Mouse (Mus musculus): ENCODE data around the gene A1bg. TPM values are rescaled to one million over a fixed set of nuclear protein-coding genes. Genes with fewer than 3 reads are reported as not detected.

Gene A1bg
- total and polyA plus RNA-seq, 3 experiments: not detected

DNA sequence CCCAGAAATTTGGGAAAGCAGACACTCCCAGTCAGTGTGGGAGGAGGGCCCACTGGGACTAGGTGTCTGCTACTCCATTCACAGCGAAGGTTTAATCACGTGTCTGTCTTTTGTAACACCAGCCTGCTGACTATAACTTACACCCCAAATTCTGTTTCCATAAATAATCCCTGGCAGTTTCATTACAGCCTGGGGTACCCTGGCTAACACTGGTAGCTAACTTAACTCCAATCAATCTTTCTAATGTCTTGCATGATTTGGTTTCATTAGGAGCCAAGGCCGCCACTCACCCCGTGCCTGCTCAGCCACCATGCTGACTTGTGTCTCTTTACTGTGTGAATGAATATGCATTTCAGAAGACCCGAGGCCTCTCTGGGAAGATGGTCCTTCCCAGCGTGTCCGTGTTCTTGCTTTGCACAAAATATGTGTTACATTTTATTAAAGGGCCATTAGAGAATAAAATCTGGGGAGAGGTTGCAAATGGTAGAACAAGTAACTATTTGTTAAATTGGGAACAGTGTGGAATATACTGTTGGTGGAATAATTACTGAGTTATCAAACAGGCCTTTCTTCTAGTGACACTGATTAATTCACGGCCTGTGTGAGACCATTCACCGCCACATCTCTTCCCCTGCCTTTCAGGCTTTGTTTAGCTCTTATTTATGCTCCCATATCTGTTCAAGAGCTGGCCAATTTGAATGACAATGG lies 45.2 kb upstream of the A1bg start:
- H3K4me3 ChIP-seq (replicated peaks in 1 of 3; ENCODE audit: low read depth in 2 of 3, low read length in 2 of 3, poor library complexity in 1 of 3): no peak overlapping the region
- H3K4me1 ChIP-seq (ENCODE audit: control insufficient read depth in 1 of 2, insufficient read depth in 2 of 2): peaks cover 0 to 4% of the 10 kb centered on the region in 2 experiments; a peak in 1 of 4 replicates
- no peaks in the 10 kb centered on the region for H3K9me3 ChIP-seq (replicated peaks; ENCODE audit: low read length)
- no peaks in the 10 kb centered on the region for H3K79me2 ChIP-seq (replicated peaks; ENCODE audit: control insufficient read depth, extremely low read depth, insufficient read depth, poor library complexity, severe bottlenecking)
- no peak overlapping the region for H3K27ac ChIP-seq (ENCODE audit: insufficient read depth, low read depth)
- no peak overlapping the region for H3K4me2 ChIP-seq (ENCODE audit: insufficient read depth, low read depth, poor library complexity, severe bottlenecking)
- dilution Hi-C loops (cut with MboI; ENCODE audit: extremely low pct_ligation_motif_present, extremely low pct_unique_long_range_greater_than_20kb, low sequenced_read_pairs) (no loop called here), in situ Hi-C loops (cut with MboI; ENCODE audit: low pct_ligation_motif_present, low pct_unique_long_range_greater_than_20kb, low sequenced_read_pairs) (no loop called here)
- no peak for DNase-seq (ENCODE audit: extremely low read depth)
- H3K9ac ChIP-seq (ENCODE audit: insufficient read depth, low read depth): no peak overlapping the region
- TF ChIP-seq CTCF (conservative IDR thresholded peaks at IDR 0.05 in 1 of 2, IDR thresholded peaks at IDR 0.05 in 1 of 2; ENCODE audit: low read depth in 2 of 2, low read length in 2 of 2) (no peak), ELF1 (IDR thresholded peaks at IDR 0.05; ENCODE audit: low read depth, low read length) (no peak), SIN3A (IDR thresholded peaks at IDR 0.05; ENCODE audit: low read length) (no peak), ZKSCAN1 (IDR thresholded peaks at IDR 0.05; ENCODE audit: borderline replicate concordance, low read depth, low read length) (no peak), TBP (conservative IDR thresholded peaks at IDR 0.05; ENCODE audit: low read depth, low read length) (no peak), JUN (IDR thresholded peaks at IDR 0.05; ENCODE audit: insufficient read depth, low read depth, low read length) (no peak), USF1 (IDR thresholded peaks at IDR 0.05; ENCODE audit: low read depth, low read length) (no peak), PAX5 (IDR thresholded peaks at IDR 0.05; ENCODE audit: low read length) (no peak), RAD21 (IDR thresholded peaks at IDR 0.05; ENCODE audit: low read depth, low read length) (no peak), POLR2AphosphoS2 (IDR thresholded peaks at IDR 0.05; ENCODE audit: low read depth, low read length) (no peak), ZC3H11A (IDR thresholded peaks at IDR 0.05; ENCODE audit: low read depth, low read length) (no peak), CHD2 (IDR thresholded peaks at IDR 0.05; ENCODE audit: low read length) (no peak), MYC (IDR thresholded peaks at IDR 0.05; ENCODE audit: low read depth, low read length) (no peak), ZNF384 (IDR thresholded peaks at IDR 0.05; ENCODE audit: low read depth, low read length) (no peak)
- H3K36me3 ChIP-seq (replicated peaks in 1 of 2; ENCODE audit: control insufficient read depth in 1 of 2, insufficient read depth in 1 of 2, low read length in 1 of 2): no peaks in the 10 kb centered on the region
- no peaks in the 10 kb centered on the region for H3K27me3 ChIP-seq (replicated peaks)

DNA sequence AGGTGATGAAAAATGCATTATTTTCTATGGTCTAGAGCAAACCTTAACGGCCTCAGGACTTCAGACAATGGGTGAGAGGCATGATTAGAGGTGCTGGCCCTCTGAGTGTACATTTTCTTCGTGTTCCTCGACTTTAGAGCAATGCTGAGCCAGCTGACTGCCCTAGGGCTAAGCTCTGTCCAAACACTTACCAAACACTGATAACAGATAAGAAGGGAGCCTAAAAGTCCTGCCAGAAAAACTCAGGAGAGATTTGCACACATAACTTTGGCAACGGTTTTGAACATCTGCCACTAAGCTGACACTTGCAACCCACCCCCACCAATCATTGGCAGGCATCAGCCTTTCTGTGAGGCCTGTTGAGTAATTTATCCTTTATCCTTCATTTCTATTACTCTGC lies 2.9 kb upstream of the A1bg start:
- Histone ChIP-seq H3K9ac (ENCODE audit: insufficient read depth, low read depth) (no peak overlapping the region), H3K36me3 (replicated peaks in 1 of 2; ENCODE audit: control insufficient read depth in 1 of 2, insufficient read depth in 1 of 2, low read length in 1 of 2) (no peaks in the 10 kb centered on the region), H3K27me3 (replicated peaks) (no peaks in the 10 kb centered on the region), H3K79me2 (replicated peaks; ENCODE audit: control insufficient read depth, extremely low read depth, insufficient read depth, poor library complexity, severe bottlenecking) (no peaks in the 10 kb centered on the region), H3K9me3 (replicated peaks; ENCODE audit: low read length) (no peaks in the 10 kb centered on the region), H3K4me3 (replicated peaks in 1 of 3; ENCODE audit: low read depth in 2 of 3, low read length in 2 of 3, poor library complexity in 1 of 3) (no peak overlapping the region), H3K4me1 (ENCODE audit: control insufficient read depth in 1 of 2, insufficient read depth in 2 of 2) (no peaks in the 10 kb centered on the region; a peak in 1 of 4 replicates), H3K27ac (ENCODE audit: insufficient read depth, low read depth) (no peak overlapping the region), H3K4me2 (ENCODE audit: insufficient read depth, low read depth, poor library complexity, severe bottlenecking) (no peak overlapping the region)
- dilution Hi-C loops (cut with MboI; ENCODE audit: extremely low pct_ligation_motif_present, extremely low pct_unique_long_range_greater_than_20kb, low sequenced_read_pairs): no loop called here
- DNase-seq (ENCODE audit: extremely low read depth): no peak
- in situ Hi-C loops (cut with MboI; ENCODE audit: low pct_ligation_motif_present, low pct_unique_long_range_greater_than_20kb, low sequenced_read_pairs): no loop called here
- TF ChIP-seq BHLHE40 (IDR thresholded peaks at IDR 0.05; ENCODE audit: low read depth, low read length) (no peak), ETS1 (conservative IDR thresholded peaks at IDR 0.05; ENCODE audit: low read depth, low read length) (no peak), CHD2 (IDR thresholded peaks at IDR 0.05; ENCODE audit: low read length) (no peak), MAZ (IDR thresholded peaks at IDR 0.05; ENCODE audit: low read depth, low read length) (no peak)
